Mouse (Mus musculus): ENCODE measurements around the gene Klrb1a. TPM values are rescaled to one million over a fixed set of nuclear protein-coding genes. Genes with fewer than 3 reads are reported as not detected.
"Not testable (repeated sequence)": the region's sequence is repeated elsewhere in the genome, so short reads cannot be mapped to it uniquely, and the experiment has no call there.

Gene Klrb1a
- not detected in 2 replicates for polyA plus RNA-seq (2016; fragmentation: Nextera tagmentation; extraction: Ambion mirVana)

GRCm38 (mm10) chr6:128623433-128623832 lies at the start of gene Klrb1a:
TSS of gene Klrb1a (minus strand) at chr6:128623533.
- 95% methylated on average over 5 of the region's 5 CpGs for whole genome bisulfite sequencing

GRCm38 (mm10) chr6:128669936-128670335 lies 46.6 kb upstream of the Klrb1a start:
- no peaks in the 10 kb centered on the region for H3K9me3 ChIP-seq (replicated peaks)
- no peak overlapping the region for H3K4me3 ChIP-seq
- 52% methylated on average over 4 of the region's 4 CpGs for WGBS
- H3K27ac ChIP-seq = no peak overlapping the region
- H3K36me3 ChIP-seq = no peaks in the 10 kb centered on the region
- no peak for DNase-seq (ENCODE audit: low spot score)
- H3K27me3 ChIP-seq (ENCODE audit: low read depth, poor library complexity, severe bottlenecking) = no peaks in the 10 kb centered on the region
- H3K4me1 ChIP-seq = no peaks in the 10 kb centered on the region

More at GRCm38 (mm10) chr6:128623433-128623832, at the start of gene Klrb1a:
- DNase-seq (ENCODE audit: low spot score); H3K4me1 ChIP-seq; H3K36me3 ChIP-seq; H3K27me3 ChIP-seq (ENCODE audit: low read depth, poor library complexity, severe bottlenecking); H3K4me3 ChIP-seq; H3K27ac ChIP-seq; H3K9me3 ChIP-seq (replicated peaks): not testable (repeated sequence)

- no peaks in the 10 kb centered on the region for H3K4me1 ChIP-seq
- no peaks in the 10 kb centered on the region for H3K27me3 ChIP-seq (ENCODE audit: low read depth, poor library complexity, severe bottlenecking)
- H3K36me3 ChIP-seq = no peaks in the 10 kb centered on the region
- WGBS = 14% methylated on average over 1 of the region's 1 CpGs
- no peak for DNase-seq (ENCODE audit: low spot score)
- H3K27ac ChIP-seq = no peak within 1 kb of the TSS
- no peak within 1 kb of the TSS for H3K4me3 ChIP-seq
- no peaks in the 10 kb centered on the region for H3K9me3 ChIP-seq (replicated peaks)
These were observed 38.9 kb upstream of the Klrb1a start, which contains the start of gene Clec2h for GRCm38 (mm10) chr6:128662206-128662605. TSS of gene Clec2h (plus strand) at chr6:128662385.

- H3K27ac ChIP-seq = no peak overlapping the region
- H3K4me3 ChIP-seq = no peak overlapping the region
- no peaks in the 10 kb centered on the region for H3K4me1 ChIP-seq
- DNase-seq (ENCODE audit: low spot score) = no peak
- H3K9me3 ChIP-seq (replicated peaks) = no peaks in the 10 kb centered on the region
- no peaks in the 10 kb centered on the region for H3K36me3 ChIP-seq
- WGBS = 92% methylated on average over 1 of the region's 1 CpGs
- H3K27me3 ChIP-seq (ENCODE audit: low read depth, poor library complexity, severe bottlenecking) = no peaks in the 10 kb centered on the region
These were observed 37.9 kb upstream of the Klrb1a start for GRCm38 (mm10) chr6:128661249-128661648.

- Histone ChIP-seq H3K4me1 (no peaks in the 10 kb centered on the region), H3K27ac (no peak overlapping the region), H3K4me3 (no peak overlapping the region), H3K27me3 (ENCODE audit: low read depth, poor library complexity, severe bottlenecking) (no peaks in the 10 kb centered on the region), H3K9me3 (replicated peaks) (no peaks in the 10 kb centered on the region), H3K36me3 (no peaks in the 10 kb centered on the region)
- WGBS = 100% methylated on average over 1 of the region's 1 CpGs
- no peak for DNase-seq (ENCODE audit: low spot score)
These were observed 29.6 kb upstream of the Klrb1a start for GRCm38 (mm10) chr6:128652938-128653337.

GRCm38 (mm10) chr6:128650827-128651226 lies 27.5 kb upstream of the Klrb1a start:
- H3K27me3 ChIP-seq (ENCODE audit: low read depth, poor library complexity, severe bottlenecking); H3K4me3 ChIP-seq; H3K4me1 ChIP-seq; H3K36me3 ChIP-seq; H3K9me3 ChIP-seq (replicated peaks); H3K27ac ChIP-seq; DNase-seq (ENCODE audit: low spot score): not testable (repeated sequence)
- WGBS = 92% methylated on average over 7 of the region's 7 CpGs

GRCm38 (mm10) chr6:128650187-128650586 lies 26.9 kb upstream of the Klrb1a start:
- no peaks in the 10 kb centered on the region for H3K4me1 ChIP-seq
- no peak for DNase-seq (ENCODE audit: low spot score)
- no peak overlapping the region for H3K27ac ChIP-seq
- 89% methylated on average over 1 of the region's 1 CpGs for WGBS
- H3K4me3 ChIP-seq = no peak overlapping the region
- no peaks in the 10 kb centered on the region for H3K36me3 ChIP-seq
- H3K27me3 ChIP-seq (ENCODE audit: low read depth, poor library complexity, severe bottlenecking) = no peaks in the 10 kb centered on the region
- no peaks in the 10 kb centered on the region for H3K9me3 ChIP-seq (replicated peaks)

- 93% methylated on average over 3 of the region's 3 CpGs for WGBS
- H3K27me3 ChIP-seq (ENCODE audit: low read depth, poor library complexity, severe bottlenecking) = no peaks in the 10 kb centered on the region
- H3K9me3 ChIP-seq (replicated peaks) = no peaks in the 10 kb centered on the region
- H3K4me1 ChIP-seq = no peaks in the 10 kb centered on the region
- H3K4me3 ChIP-seq = no peak overlapping the region
- no peak overlapping the region for H3K27ac ChIP-seq
- no peak for DNase-seq (ENCODE audit: low spot score)
- H3K36me3 ChIP-seq = no peaks in the 10 kb centered on the region
These were observed 26.3 kb upstream of the Klrb1a start for GRCm38 (mm10) chr6:128649681-128650080.

- H3K36me3 ChIP-seq; H3K4me1 ChIP-seq; H3K9me3 ChIP-seq (replicated peaks); H3K27ac ChIP-seq; H3K27me3 ChIP-seq (ENCODE audit: low read depth, poor library complexity, severe bottlenecking); H3K4me3 ChIP-seq; DNase-seq (ENCODE audit: low spot score): not testable (repeated sequence)
- WGBS = 85% methylated on average over 12 of the region's 12 CpGs
These were observed 22.4 kb upstream of the Klrb1a start for GRCm38 (mm10) chr6:128645708-128646107.

- 97% methylated on average over 20 of the region's 20 CpGs for WGBS
- not testable (repeated sequence) for DNase-seq (ENCODE audit: low spot score); H3K4me1 ChIP-seq; H3K4me3 ChIP-seq; H3K36me3 ChIP-seq; H3K27ac ChIP-seq; H3K9me3 ChIP-seq (replicated peaks); H3K27me3 ChIP-seq (ENCODE audit: low read depth, poor library complexity, severe bottlenecking)
These were observed 21.4 kb upstream of the Klrb1a start for GRCm38 (mm10) chr6:128644694-128645093.

- Histone ChIP-seq H3K36me3 (no peaks in the 10 kb centered on the region), H3K9me3 (replicated peaks) (no peaks in the 10 kb centered on the region), H3K27me3 (ENCODE audit: low read depth, poor library complexity, severe bottlenecking) (no peaks in the 10 kb centered on the region), H3K4me3 (no peak overlapping the region), H3K27ac (no peak overlapping the region), H3K4me1 (no peaks in the 10 kb centered on the region)
- DNase-seq (ENCODE audit: low spot score) = no peak
- WGBS = 77% methylated on average over 2 of the region's 2 CpGs
These were observed 20.7 kb upstream of the Klrb1a start for GRCm38 (mm10) chr6:128643999-128644398.

GRCm38 (mm10) chr6:128641116-128641716 lies 17.9 kb upstream of the Klrb1a start:
- Histone ChIP-seq H3K27ac (no peak overlapping the region), H3K9me3 (replicated peaks) (no peaks in the 10 kb centered on the region), H3K4me3 (no peak overlapping the region), H3K27me3 (ENCODE audit: low read depth, poor library complexity, severe bottlenecking) (no peaks in the 10 kb centered on the region), H3K36me3 (no peaks in the 10 kb centered on the region), H3K4me1 (no peaks in the 10 kb centered on the region)
- WGBS = 84% methylated on average over 2 of the region's 2 CpGs
- no peak for DNase-seq (ENCODE audit: low spot score)

GRCm38 (mm10) chr6:128640673-128641072 lies 17.3 kb upstream of the Klrb1a start:
- no peak for DNase-seq (ENCODE audit: low spot score)
- Histone ChIP-seq H3K36me3 (no peaks in the 10 kb centered on the region), H3K27ac (no peak overlapping the region), H3K27me3 (ENCODE audit: low read depth, poor library complexity, severe bottlenecking) (no peaks in the 10 kb centered on the region), H3K9me3 (replicated peaks) (no peaks in the 10 kb centered on the region), H3K4me3 (no peak overlapping the region), H3K4me1 (no peaks in the 10 kb centered on the region)
- WGBS = 96% methylated on average over 1 of the region's 1 CpGs
